Mouse (Mus musculus) kidney, adult 9 months (tissue): ENCODE results near the gene Dedd2.

Experiments
- DNase-seq: peaks from one replicate; pipeline ENCODE4 v3.0.0; 2022

Dedd2 gene

GRCm38 (mm10) chr7:25220457-25221101 lies at the start of gene Dedd2:
Dedd2 (minus strand) TSS chr7:25220615.
- DNase-seq: peak; percentile 80

GRCm38 (mm10) chr7:25269545-25270271 lies 49.3 kb upstream of the Dedd2 start:
- no peak for DNase-seq

GRCm38 (mm10) chr7:25269029-25269428 lies 48.6 kb upstream of the Dedd2 start:
- no peak for DNase-seq

- DNase-seq: no peak
Observed at GRCm38 (mm10) chr7:25268588-25268987, 48.2 kb upstream of the Dedd2 start.

- peak; percentile 100 for DNase-seq
Observed at GRCm38 (mm10) chr7:25267751-25268463, 47.5 kb upstream of the Dedd2 start.

- DNase-seq: peak; percentile 100
Observed at GRCm38 (mm10) chr7:25267301-25267750, 46.9 kb upstream of the Dedd2 start, which contains the start of gene Cic. Cic (plus strand) TSS chr7:25267704.

- peak; percentile 16 for DNase-seq
Observed at GRCm38 (mm10) chr7:25266180-25266962, 46.0 kb upstream of the Dedd2 start.

- DNase-seq: peak; percentile 13
Observed at GRCm38 (mm10) chr7:25265743-25266142, 45.3 kb upstream of the Dedd2 start.

GRCm38 (mm10) chr7:25263968-25264870 lies 43.8 kb upstream of the Dedd2 start:
- no peak for DNase-seq

- no peak for DNase-seq
Observed at GRCm38 (mm10) chr7:25261896-25262295, 41.5 kb upstream of the Dedd2 start.

GRCm38 (mm10) chr7:25251822-25252221 lies 31.4 kb upstream of the Dedd2 start:
- DNase-seq: no peak

GRCm38 (mm10) chr7:25251071-25251791 lies 30.8 kb upstream of the Dedd2 start:
- DNase-seq: peak; percentile 61

GRCm38 (mm10) chr7:25250141-25250972 lies 29.9 kb upstream of the Dedd2 start, which contains the start of gene Erf:
Erf (minus strand) TSS chr7:25250761.
- DNase-seq: peak; percentile 96

GRCm38 (mm10) chr7:25249314-25250140 lies 29.1 kb upstream of the Dedd2 start:
- DNase-seq: peak; percentile 85

GRCm38 (mm10) chr7:25248846-25249313 lies 28.5 kb upstream of the Dedd2 start:
- peak; percentile 58 for DNase-seq

GRCm38 (mm10) chr7:25248018-25248647 lies 27.7 kb upstream of the Dedd2 start:
- DNase-seq: peak; percentile 48

- no peak for DNase-seq
Observed at GRCm38 (mm10) chr7:25247498-25247897, 27.1 kb upstream of the Dedd2 start.

- no peak for DNase-seq
Observed at GRCm38 (mm10) chr7:25246759-25247137, 26.3 kb upstream of the Dedd2 start.
